Mouse (Mus musculus): ENCODE data around the gene Pth1r. TPM values are rescaled to one million over a fixed set of nuclear protein-coding genes. Genes with fewer than 3 reads are reported as not detected.

Pth1r gene
- polyA plus RNA-seq, 2 experiments: 96.9 to 149 TPM

DNA sequence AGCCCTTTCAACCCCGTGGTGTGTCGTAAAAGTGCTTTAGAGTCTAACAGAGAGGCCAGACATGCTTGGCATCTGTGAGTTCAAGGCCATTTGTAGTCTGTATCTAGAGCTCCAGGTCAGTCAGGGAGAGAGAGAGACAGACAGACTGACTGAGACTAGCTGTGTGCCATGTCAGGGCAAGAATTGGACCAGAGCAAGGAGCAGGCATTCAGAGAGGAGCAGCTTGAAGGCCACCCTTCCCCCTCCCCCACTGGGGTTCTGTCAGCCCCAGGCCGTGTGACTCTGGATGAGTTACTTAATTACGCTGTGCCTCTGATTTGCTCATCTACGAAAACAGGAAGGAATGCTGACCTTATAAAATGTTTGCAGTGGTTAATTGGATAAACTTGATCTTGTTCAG lies 64.7 kb downstream of the Pth1r start:
- Histone ChIP-seq H3K4me2 (replicated peaks; ENCODE audit: low read depth, low read length, severe bottlenecking) (no peak overlapping the region), H3K27me3 (ENCODE audit: control insufficient read depth, insufficient read depth, low read length) (no peaks in the 10 kb centered on the region), H3K27ac (replicated peaks; ENCODE audit: low read depth, low read length) (no peak overlapping the region), H3K36me3 (ENCODE audit: control insufficient read depth, insufficient read depth, low read length) (no peaks in the 10 kb centered on the region), H3K9ac (ENCODE audit: low read depth, low read length, severe bottlenecking) (no peak overlapping the region), H3K9me3 (ENCODE audit: control insufficient read depth, low read length) (no peaks in the 10 kb centered on the region), H3K4me1 (ENCODE audit: control insufficient read depth, insufficient read depth, low read length) (peaks cover 14% of the 10 kb centered on the region), H3K4me3 (replicated peaks; ENCODE audit: low read length) (no peak overlapping the region)
- ATAC-seq (ENCODE audit: low FRiP score, low read depth) (no peak), DNase-seq (ENCODE audit: low spot score) (no peak)
- TF ChIP-seq POLR2A (IDR thresholded peaks at IDR 0.05; ENCODE audit: borderline replicate concordance, extremely low read depth, insufficient read depth, insufficient read length): no peak
- WGBS: 40% methylated on average over 5 of the region's 5 CpGs

- ATAC-seq (ENCODE audit: low FRiP score, low read depth) (no peak), DNase-seq (ENCODE audit: low spot score) (peak; percentile 43)
- H3K4me1 ChIP-seq (ENCODE audit: control insufficient read depth, insufficient read depth, low read length): peaks cover 14% of the 10 kb centered on the region
- no peak overlapping the region for H3K4me2 ChIP-seq (replicated peaks; ENCODE audit: low read depth, low read length, severe bottlenecking)
- H3K9me3 ChIP-seq (ENCODE audit: control insufficient read depth, low read length): no peaks in the 10 kb centered on the region
- WGBS: 73% methylated on average over 9 of the region's 9 CpGs
- H3K36me3 ChIP-seq (ENCODE audit: control insufficient read depth, insufficient read depth, low read length): no peaks in the 10 kb centered on the region
- H3K27me3 ChIP-seq (ENCODE audit: control insufficient read depth, insufficient read depth, low read length): no peaks in the 10 kb centered on the region
- H3K27ac ChIP-seq (replicated peaks; ENCODE audit: low read depth, low read length): no peak overlapping the region
- no peak overlapping the region for H3K9ac ChIP-seq (ENCODE audit: low read depth, low read length, severe bottlenecking)
- no peak for TF ChIP-seq POLR2A (IDR thresholded peaks at IDR 0.05; ENCODE audit: borderline replicate concordance, extremely low read depth, insufficient read depth, insufficient read length)
- no peak overlapping the region for H3K4me3 ChIP-seq (replicated peaks; ENCODE audit: low read length)
Measured at GRCm38 (mm10) chr9:110681817-110682216, 65.1 kb downstream of the Pth1r start.

DNA sequence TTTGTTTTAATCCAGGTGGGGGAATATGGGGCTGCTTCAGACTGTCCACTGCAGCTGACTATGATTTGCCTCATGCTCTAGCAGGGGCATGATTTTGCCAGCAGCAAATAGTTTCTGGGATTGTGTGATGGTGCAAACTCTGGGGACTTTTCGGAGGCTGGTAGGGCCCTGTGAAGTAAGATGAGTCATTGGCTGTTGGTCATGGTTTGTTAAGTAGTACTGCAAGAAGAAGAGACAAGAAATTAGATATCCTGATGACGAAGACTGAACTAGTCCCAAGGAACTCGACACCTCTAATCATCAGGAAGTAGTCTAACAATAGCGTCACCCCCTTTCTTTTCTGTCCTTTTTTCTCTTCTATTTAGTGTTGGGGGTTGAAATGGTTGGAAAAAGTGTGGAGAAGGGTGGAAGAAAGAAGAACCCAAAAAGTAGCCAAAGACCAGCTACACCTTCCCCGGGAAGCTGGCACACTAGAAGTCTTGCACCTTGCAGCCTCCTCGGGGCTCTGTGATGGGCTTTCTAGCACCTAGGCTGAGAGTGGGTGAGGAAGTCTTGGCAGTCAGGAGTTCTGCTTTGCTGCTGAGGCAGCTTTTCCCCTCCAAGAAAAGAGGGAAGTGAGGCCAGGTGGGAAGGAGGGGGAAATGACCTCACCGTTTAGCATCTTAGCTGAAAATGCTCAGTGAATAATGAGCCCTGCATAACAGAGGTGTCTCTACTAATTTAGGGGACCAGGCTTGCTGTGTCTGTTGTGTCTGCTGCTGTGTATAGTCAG lies 66.0 kb downstream of the Pth1r start:
- Histone ChIP-seq H3K9me3 (ENCODE audit: control insufficient read depth, low read length) (no peaks in the 10 kb centered on the region), H3K9ac (ENCODE audit: low read depth, low read length, severe bottlenecking) (no peak overlapping the region), H3K4me3 (replicated peaks; ENCODE audit: low read length) (no peak overlapping the region), H3K4me1 (ENCODE audit: control insufficient read depth, insufficient read depth, low read length) (peaks cover 14% of the 10 kb centered on the region), H3K4me2 (replicated peaks; ENCODE audit: low read depth, low read length, severe bottlenecking) (no peak overlapping the region), H3K36me3 (ENCODE audit: control insufficient read depth, insufficient read depth, low read length) (no peaks in the 10 kb centered on the region), H3K27ac (replicated peaks; ENCODE audit: low read depth, low read length) (no peak overlapping the region), H3K27me3 (ENCODE audit: control insufficient read depth, insufficient read depth, low read length) (no peaks in the 10 kb centered on the region)
- TF ChIP-seq POLR2A (IDR thresholded peaks at IDR 0.05; ENCODE audit: borderline replicate concordance, extremely low read depth, insufficient read depth, insufficient read length): no peak
- ATAC-seq (ENCODE audit: low FRiP score, low read depth) (no peak), DNase-seq (ENCODE audit: low spot score) (no peak)
- 74% methylated on average over 7 of the region's 7 CpGs for WGBS

- Histone ChIP-seq H3K27me3 (ENCODE audit: control insufficient read depth, insufficient read depth, low read length) (no peaks in the 10 kb centered on the region), H3K9me3 (ENCODE audit: control insufficient read depth, low read length) (no peaks in the 10 kb centered on the region), H3K27ac (replicated peaks; ENCODE audit: low read depth, low read length) (no peak overlapping the region), H3K4me3 (replicated peaks; ENCODE audit: low read length) (no peak overlapping the region), H3K36me3 (ENCODE audit: control insufficient read depth, insufficient read depth, low read length) (no peaks in the 10 kb centered on the region), H3K4me1 (ENCODE audit: control insufficient read depth, insufficient read depth, low read length) (peaks cover 9% of the 10 kb centered on the region), H3K4me2 (replicated peaks; ENCODE audit: low read depth, low read length, severe bottlenecking) (no peak overlapping the region), H3K9ac (ENCODE audit: low read depth, low read length, severe bottlenecking) (no peak overlapping the region)
- no peak for TF ChIP-seq POLR2A (IDR thresholded peaks at IDR 0.05; ENCODE audit: borderline replicate concordance, extremely low read depth, insufficient read depth, insufficient read length)
- no peak for ATAC-seq (ENCODE audit: low FRiP score, low read depth)
- DNase-seq (ENCODE audit: low spot score): no peak
- 73% methylated on average over 5 of the region's 5 CpGs for WGBS
Measured at GRCm38 (mm10) chr9:110678886-110679285, 68.1 kb downstream of the Pth1r start.

DNA sequence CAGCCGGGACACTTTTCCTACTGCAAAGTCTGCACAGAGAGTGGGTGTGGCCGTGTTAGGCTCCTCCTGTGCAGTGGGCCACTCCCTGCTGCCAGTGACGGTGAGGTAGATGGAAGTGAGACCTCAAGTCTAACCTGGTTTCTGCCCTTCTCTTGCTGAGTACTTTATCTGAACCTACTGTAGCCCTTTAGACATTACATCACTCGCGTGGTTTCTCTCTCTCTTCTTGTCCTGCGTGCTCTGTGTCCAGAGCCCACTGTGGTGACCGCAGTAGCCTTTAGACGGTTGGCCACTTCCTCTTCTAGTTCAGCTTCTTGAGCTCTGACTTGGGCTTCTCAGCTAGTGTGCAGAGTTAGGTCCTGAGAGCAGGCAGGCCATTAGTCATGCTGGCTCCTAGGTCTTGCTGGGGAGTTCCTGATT lies 70.4 kb downstream of the Pth1r start:
- Histone ChIP-seq H3K9me3 (ENCODE audit: control insufficient read depth, low read length) (no peaks in the 10 kb centered on the region), H3K4me1 (ENCODE audit: control insufficient read depth, insufficient read depth, low read length) (no peaks in the 10 kb centered on the region), H3K4me3 (replicated peaks; ENCODE audit: low read length) (no peak overlapping the region), H3K9ac (ENCODE audit: low read depth, low read length, severe bottlenecking) (no peak overlapping the region), H3K4me2 (replicated peaks; ENCODE audit: low read depth, low read length, severe bottlenecking) (no peak overlapping the region), H3K27ac (replicated peaks; ENCODE audit: low read depth, low read length) (no peak overlapping the region), H3K27me3 (ENCODE audit: control insufficient read depth, insufficient read depth, low read length) (no peaks in the 10 kb centered on the region), H3K36me3 (ENCODE audit: control insufficient read depth, insufficient read depth, low read length) (no peaks in the 10 kb centered on the region)
- no peak for TF ChIP-seq POLR2A (IDR thresholded peaks at IDR 0.05; ENCODE audit: borderline replicate concordance, extremely low read depth, insufficient read depth, insufficient read length)
- 79% methylated on average over 8 of the region's 8 CpGs for WGBS
- ATAC-seq (ENCODE audit: low FRiP score, low read depth) (no peak), DNase-seq (ENCODE audit: low spot score) (no peak)

All from limb, embryonic 14.5 days (tissue).